ENCODE assay signal across 21 mouse cellular contexts in the genomic region with DNA sequence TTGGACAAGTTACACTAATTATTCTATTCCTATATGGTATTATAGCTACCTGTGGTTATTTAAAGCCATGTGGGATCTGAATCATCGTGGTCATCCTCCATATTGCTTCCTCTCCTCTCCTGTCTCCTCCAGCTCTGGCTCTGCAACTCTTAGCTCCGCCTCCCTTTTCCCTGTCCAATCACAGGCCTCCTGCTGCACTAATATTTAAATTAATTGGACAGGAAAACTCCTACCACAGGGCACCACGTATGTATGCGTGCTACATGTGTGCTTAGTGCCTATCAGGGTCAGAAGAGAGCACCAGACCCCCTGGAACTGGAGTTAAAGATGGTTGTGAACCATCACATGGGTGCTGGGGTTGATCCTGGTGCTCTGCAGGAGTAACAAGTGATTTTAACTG. TPM values are rescaled to one million over a fixed set of nuclear protein-coding genes. Genes with fewer than 3 reads are reported as not detected.
DNase-seq lines count a peak whose midpoint lies in the region; ATAC-seq and TF ChIP-seq lines count a peak whose summit lies in the region.
"Had no signal": no experiment of that assay in that cellular context is flagged by ENCODE, and none has a peak within 500 bp of the region (broad histone marks: within the 10 kb centered on the region; RNA-seq: fewer than 3 reads in every experiment).

No protein-coding gene starts in this region.

- H3K79me2 ChIP-seq in MEL (ENCODE audit: control insufficient read depth, insufficient read depth, low read length, poor library complexity): no peaks in the 10 kb centered on the region

- TF ChIP-seq RAD21 in MEL (IDR thresholded peaks at IDR 0.05; ENCODE audit: low read depth, low read length): no peak

- H3K9me3 ChIP-seq in E14TG2a.4 (ENCODE audit: low read length) (peaks cover 10% of the 10 kb centered on the region), MEL (replicated peaks; ENCODE audit: insufficient read depth, low read length) (no peaks in the 10 kb centered on the region)
- H3K9me3 ChIP-seq in forebrain, embryonic 14.5 days (replicated peaks; ENCODE audit: control insufficient read depth, low read length): no peaks in the 10 kb centered on the region
- H3K9me3 ChIP-seq: embryonic facial prominence, embryonic 15.5 days; forebrain, embryonic 12.5 days; forebrain, embryonic 15.5 days had no signal

- no peak overlapping the region for H3K27ac ChIP-seq in MEL (ENCODE audit: control insufficient read depth, low read depth, low read length)
- no peak overlapping the region for H3K27ac ChIP-seq in forebrain, embryonic 14.5 days (ENCODE audit: low read depth, low read length)
- H3K27ac ChIP-seq: embryonic facial prominence, embryonic 13.5 days; embryonic facial prominence, embryonic 15.5 days; forebrain, embryonic 10.5 days; forebrain, embryonic 12.5 days; forebrain, embryonic 15.5 days had no signal

- ATAC-seq in forebrain, embryonic 14.5 days: no peak
- ATAC-seq: forebrain, embryonic 15.5 days; forebrain, postnatal 0 days had no signal

- TF ChIP-seq EP300 in MEL (IDR thresholded peaks at IDR 0.05; ENCODE audit: low read depth in 1 of 2, low read length in 2 of 2): no peak

- peak; percentile 52 for DNase-seq in MEL (ENCODE audit: low read depth, low spot score)
- DNase-seq in ZHBTc4 (ENCODE audit: low read depth, low spot score): peak; percentile 41
- no peak for DNase-seq in forebrain, embryonic 14.5 days (ENCODE audit: low spot score)
- no peak for DNase-seq in adrenal gland, postnatal 25 days
- DNase-seq: adrenal gland, adult 2 months; adrenal gland, postnatal 10 days; adrenal gland, postnatal 36 days; cerebellum, adult 11-12 months; cerebellum, adult 2 months; cerebellum, adult 9-11 months; cerebellum, postnatal 14 days; cerebellum, postnatal 36 days; embryo, embryonic 11 days; forebrain, postnatal 0 days had no signal

- H3K27me3 ChIP-seq in E14TG2a.4 (ENCODE audit: insufficient read depth, low read length) (no peaks in the 10 kb centered on the region), MEL (ENCODE audit: control insufficient read depth in 1 of 2, insufficient read depth in 2 of 2, low read length in 2 of 2) (peaks cover 0 to 2% of the 10 kb centered on the region in 2 experiments; a peak in 1 of 4 replicates)
- H3K27me3 ChIP-seq in forebrain, embryonic 14.5 days (replicated peaks; ENCODE audit: control insufficient read depth, insufficient read depth, low read length): no peaks in the 10 kb centered on the region
- H3K27me3 ChIP-seq: embryonic facial prominence, embryonic 13.5 days; embryonic facial prominence, embryonic 15.5 days; forebrain, embryonic 12.5 days; forebrain, embryonic 15.5 days had no signal

- H3K4me1 ChIP-seq in E14TG2a.4 (replicated peaks; ENCODE audit: low read depth, low read length) (peaks cover 20% of the 10 kb centered on the region), MEL (ENCODE audit: control insufficient read depth in 1 of 2, insufficient read depth in 2 of 2, low read length in 2 of 2) (no peaks in the 10 kb centered on the region)
- H3K4me1 ChIP-seq in forebrain, embryonic 14.5 days (ENCODE audit: control insufficient read depth, insufficient read depth, low read length): no peaks in the 10 kb centered on the region
- H3K4me1 ChIP-seq: embryonic facial prominence, embryonic 13.5 days; embryonic facial prominence, embryonic 15.5 days; forebrain, embryonic 12.5 days; forebrain, embryonic 15.5 days had no signal

- H3K4me3 ChIP-seq in E14TG2a.4 (replicated peaks; ENCODE audit: low read length) (0 out of 2 replicates have a peak overlapping the region, but pooled peaks have one; percentile 4), MEL (ENCODE audit: control insufficient read depth in 1 of 2, insufficient read depth in 1 of 2, low read depth in 2 of 2, low read length in 2 of 2) (no peak overlapping the region)
- H3K4me3 ChIP-seq in forebrain, embryonic 14.5 days (ENCODE audit: low read depth, low read length): no peak overlapping the region
- H3K4me3 ChIP-seq: embryonic facial prominence, embryonic 13.5 days; embryonic facial prominence, embryonic 15.5 days; erythroblast, embryonic 14.5 days; forebrain, embryonic 10.5 days; forebrain, embryonic 12.5 days; forebrain, embryonic 15.5 days had no signal

- TF ChIP-seq CTCF in E14TG2a.4 (conservative IDR thresholded peaks at IDR 0.05; ENCODE audit: low read length): no peak
- no peak for TF ChIP-seq CTCF in MEL (IDR thresholded peaks at IDR 0.05 in 2 of 3, conservative IDR thresholded peaks at IDR 0.05 in 1 of 3; ENCODE audit: control insufficient read depth in 1 of 3, insufficient read depth in 1 of 3, low read depth in 2 of 3, low read length in 3 of 3, poor library complexity in 1 of 3, severe bottlenecking in 1 of 3)

- WGBS in forebrain, embryonic 14.5 days: 83% methylated on average over 4 of the region's 4 CpGs

- H3K9ac ChIP-seq in MEL (ENCODE audit: control insufficient read depth, low read depth, low read length, poor library complexity, severe bottlenecking): no peak overlapping the region
- no peak overlapping the region for H3K9ac ChIP-seq in forebrain, embryonic 14.5 days (ENCODE audit: low read length)
- H3K9ac ChIP-seq: embryonic facial prominence, embryonic 13.5 days; embryonic facial prominence, embryonic 15.5 days; forebrain, embryonic 12.5 days; forebrain, embryonic 15.5 days; forebrain, postnatal 0 days had no signal

- H3K4me2 ChIP-seq in forebrain, embryonic 14.5 days (ENCODE audit: low read length): no peak overlapping the region
- H3K4me2 ChIP-seq: embryonic facial prominence, embryonic 13.5 days; embryonic facial prominence, embryonic 15.5 days; forebrain, embryonic 12.5 days; forebrain, embryonic 15.5 days had no signal

- peaks cover 9% of the 10 kb centered on the region for H3K36me3 ChIP-seq in E14TG2a.4 (ENCODE audit: insufficient read depth, low read length)
- no peaks in the 10 kb centered on the region for H3K36me3 ChIP-seq in MEL (ENCODE audit: control insufficient read depth in 1 of 2, insufficient read depth in 2 of 2, low read length in 2 of 2)
- H3K36me3 ChIP-seq in forebrain, embryonic 14.5 days (ENCODE audit: control insufficient read depth, insufficient read depth, low read length): peaks cover 16% of the 10 kb centered on the region

- no peak for TF ChIP-seq POLR2A in MEL (IDR thresholded peaks at IDR 0.05; ENCODE audit: control insufficient read depth in 1 of 2, insufficient read depth in 1 of 2, low read depth in 1 of 2, low read length in 2 of 2, poor library complexity in 1 of 2)

TF ChIP-seq in MEL, 35 proteins besides CTCF, POLR2A, EP300 and RAD21:
- no peak for TF ChIP-seq POLR2AphosphoS2 (IDR thresholded peaks at IDR 0.05; ENCODE audit: low read length)
- TF ChIP-seq MYB (IDR thresholded peaks at IDR 0.05; ENCODE audit: low read depth, low read length): no peak
- no peak for TF ChIP-seq ETS1 (IDR thresholded peaks at IDR 0.05; ENCODE audit: low read depth, low read length)
- no peak for TF ChIP-seq POLR2AphosphoS5 (IDR thresholded peaks at IDR 0.05; ENCODE audit: borderline replicate concordance, low read depth, low read length)
- no peak for TF ChIP-seq USF2 (IDR thresholded peaks at IDR 0.05; ENCODE audit: borderline replicate concordance in 1 of 2, insufficient read depth in 1 of 2, low read depth in 1 of 2, low read length in 2 of 2)
- TF ChIP-seq RCOR1 (IDR thresholded peaks at IDR 0.05; ENCODE audit: low read depth, low read length): no peak
- TF ChIP-seq NELFE (IDR thresholded peaks at IDR 0.05; ENCODE audit: low read depth, low read length): no peak
- TF ChIP-seq CHD2 (IDR thresholded peaks at IDR 0.05; ENCODE audit: low read length): no peak
- TF ChIP-seq SMC3 (IDR thresholded peaks at IDR 0.05; ENCODE audit: low read depth, low read length): no peak
- TF ChIP-seq ZKSCAN1 (IDR thresholded peaks at IDR 0.05; ENCODE audit: low read depth, low read length): no peak
- no peak for TF ChIP-seq SIN3A (IDR thresholded peaks at IDR 0.05; ENCODE audit: low read length)
- TF ChIP-seq TAL1 (IDR thresholded peaks at IDR 0.05; ENCODE audit: low read length): no peak
- TF ChIP-seq MYC (IDR thresholded peaks at IDR 0.05; ENCODE audit: low read depth, low read length): no peak
- TF ChIP-seq ZMIZ1 (IDR thresholded peaks at IDR 0.05; ENCODE audit: low read depth, low read length): no peak
- TF ChIP-seq CHD1 (IDR thresholded peaks at IDR 0.05; ENCODE audit: low read depth, low read length): no peak
- TF ChIP-seq MAFK (IDR thresholded peaks at IDR 0.05; ENCODE audit: borderline replicate concordance, low read depth, low read length): no peak
- TF ChIP-seq MAX (IDR thresholded peaks at IDR 0.05; ENCODE audit: low read length): no peak
- no peak for TF ChIP-seq E2F4 (IDR thresholded peaks at IDR 0.05; ENCODE audit: borderline replicate concordance, low read depth, low read length)
- no peak for TF ChIP-seq ZC3H11A (IDR thresholded peaks at IDR 0.05; ENCODE audit: low read depth, low read length)

RNA-seq across cellular contexts. Expression of gene Nupl2, which starts 23.7 kb away (rescaled TPM):
- total RNA-seq in MEL (2012; rRNA removed): 11.9 and 13.8 TPM in 2 replicates
- polyA plus RNA-seq in MEL (2012; ENCODE audit: insufficient read depth in 1 of 2, insufficient read length in 2 of 2, low read depth in 1 of 2, low replicate concordance in 2 of 2, missing spikeins in 1 of 2): 100 to 1,000 TPM in 1 of 2 experiments, 10 to 100 TPM in 1; 23.1 to 121 TPM
- 13.8 and 15.1 TPM in 2 replicates for polyA plus RNA-seq in forebrain, embryonic 14.5 days (2014; fragmentation: Nextera tagmentation; extraction: Ambion mirVana)
- 8.8 and 11.8 TPM in 2 replicates for total RNA-seq in adrenal gland, postnatal 25 days (2021)

Comparison
In these comparisons a context has a peak if more than half of its experiments do, and no peak if none do; other contexts are left out.
1. DNase-seq: peak in MEL (single experiment) and ZHBTc4 (single experiment); none in forebrain, embryonic 14.5 days (single experiment) and adrenal gland, postnatal 25 days (single experiment).